In genomic region chr11:75270985-75271434, GRCm38 (mm10) we compare ENCODE assay signal across 8 mouse cellular contexts.
A peak's percentile ranks its signal among the peaks of the same experiment; 100 is the strongest.
DNase-seq lines count a peak whose midpoint lies in the region; ATAC-seq and TF ChIP-seq lines count a peak whose summit lies in the region.

No protein-coding gene starts in this region.

- ATAC-seq in forebrain, embryonic 15.5 days (replicated peaks): peak; percentile 37
- no peak for ATAC-seq in forebrain, embryonic 11.5 days (replicated peaks; ENCODE audit: low FRiP score)
- no peak for ATAC-seq in liver, embryonic 11.5 days (replicated peaks; ENCODE audit: low FRiP score)

- TF ChIP-seq CTCF in brain, embryonic 14.5 days (IDR thresholded peaks at IDR 0.05; ENCODE audit: borderline replicate concordance, extremely low read depth, insufficient read depth, insufficient read length): no peak

- no peak overlapping the region for H3K4me3 ChIP-seq in forebrain, embryonic 15.5 days
- no peak overlapping the region for H3K4me3 ChIP-seq in forebrain, embryonic 11.5 days (ENCODE audit: low read depth, low read length)
- no peak overlapping the region for H3K4me3 ChIP-seq in liver, embryonic 11.5 days (ENCODE audit: low read depth, low read length)

- no peak overlapping the region for H3K4me2 ChIP-seq in forebrain, embryonic 15.5 days (replicated peaks)
- H3K4me2 ChIP-seq in forebrain, embryonic 11.5 days (ENCODE audit: low read depth, low read length, severe bottlenecking): no peak overlapping the region
- H3K4me2 ChIP-seq in liver, embryonic 11.5 days: peak overlapping the region; percentile 59

- no peak overlapping the region for H3K9ac ChIP-seq in forebrain, embryonic 15.5 days (replicated peaks)
- no peak overlapping the region for H3K9ac ChIP-seq in forebrain, embryonic 11.5 days (ENCODE audit: low read length)
- peak overlapping the region; percentile 56 for H3K9ac ChIP-seq in liver, embryonic 11.5 days (ENCODE audit: low read depth, low read length)

- no peaks in the 10 kb centered on the region for H3K36me3 ChIP-seq in forebrain, embryonic 15.5 days
- no peaks in the 10 kb centered on the region for H3K36me3 ChIP-seq in forebrain, embryonic 11.5 days (ENCODE audit: control insufficient read depth, insufficient read depth, low read length)
- H3K36me3 ChIP-seq in liver, embryonic 11.5 days (ENCODE audit: control insufficient read depth, insufficient read depth, low read length): no peaks in the 10 kb centered on the region

- DNase-seq in forebrain, embryonic 11.5 days (ENCODE audit: low spot score): no peak
- DNase-seq in brain, embryonic 14.5 days (ENCODE audit: low read depth): peak; percentile 82
- peak; percentile 58 for DNase-seq in gastrocnemius, postnatal 25 days
- DNase-seq in liver, embryonic 11.5 days (ENCODE audit: low spot score): no peak
- no peak for DNase-seq in ovary, adult 18-20 months (ENCODE audit: low spot score)
- no peak for DNase-seq in thymus, postnatal 0 days (ENCODE audit: low spot score)
- no peak for DNase-seq in ovary, postnatal 10 days (ENCODE audit: low spot score)

- TF ChIP-seq POLR2A in brain, embryonic 14.5 days (IDR thresholded peaks at IDR 0.05; ENCODE audit: borderline replicate concordance, extremely low read depth, insufficient read depth, insufficient read length, poor library complexity, severe bottlenecking): no peak

- H3K9me3 ChIP-seq in forebrain, embryonic 15.5 days: no peaks in the 10 kb centered on the region
- no peaks in the 10 kb centered on the region for H3K9me3 ChIP-seq in forebrain, embryonic 11.5 days (ENCODE audit: control insufficient read depth, low read length)
- no peaks in the 10 kb centered on the region for H3K9me3 ChIP-seq in liver, embryonic 11.5 days (ENCODE audit: control insufficient read depth, low read length)

- 44% methylated on average over 7 of the region's 7 CpGs for WGBS in forebrain, embryonic 15.5 days
- WGBS in forebrain, embryonic 11.5 days: 71% methylated on average over 7 of the region's 7 CpGs
- WGBS in liver, embryonic 11.5 days: 67% methylated on average over 7 of the region's 7 CpGs

- H3K27ac ChIP-seq in forebrain, embryonic 15.5 days (replicated peaks): no peak overlapping the region
- no peak overlapping the region for H3K27ac ChIP-seq in forebrain, embryonic 11.5 days (ENCODE audit: low read depth, low read length)
- peak overlapping the region; percentile 95 for H3K27ac ChIP-seq in liver, embryonic 11.5 days (ENCODE audit: low read depth, low read length)

- H3K27me3 ChIP-seq in forebrain, embryonic 15.5 days: no peaks in the 10 kb centered on the region
- H3K27me3 ChIP-seq in forebrain, embryonic 11.5 days (ENCODE audit: control insufficient read depth, insufficient read depth, low read length): 0 out of 2 replicates have a peak, but pooled peaks cover 2% of the 10 kb centered on the region
- H3K27me3 ChIP-seq in liver, embryonic 11.5 days (replicated peaks; ENCODE audit: control insufficient read depth, insufficient read depth, low read length): 0 out of 2 replicates have a peak, but pooled peaks cover 4% of the 10 kb centered on the region

- peaks cover 31% of the 10 kb centered on the region for H3K4me1 ChIP-seq in forebrain, embryonic 15.5 days
- H3K4me1 ChIP-seq in forebrain, embryonic 11.5 days (replicated peaks; ENCODE audit: control insufficient read depth, insufficient read depth, low read length): peaks cover 19% of the 10 kb centered on the region
- H3K4me1 ChIP-seq in liver, embryonic 11.5 days (replicated peaks; ENCODE audit: control insufficient read depth, insufficient read depth, low read length): peaks cover 35% of the 10 kb centered on the region

Comparison
In these comparisons a context has a peak if more than half of its experiments do, and no peak if none do; other contexts are left out.
1. DNase-seq: peak in brain, embryonic 14.5 days (single experiment) and gastrocnemius, postnatal 25 days (single experiment); none in forebrain, embryonic 11.5 days (single experiment), liver, embryonic 11.5 days (single experiment), ovary, adult 18-20 months (single experiment), thymus, postnatal 0 days (single experiment) and ovary, postnatal 10 days (single experiment).